Mouse (Mus musculus) bone marrow macrophage, adult 2 months (primary cell): ENCODE data around the gene Lyrm1.

ENCODE experiments used
- CTCF ChIP-seq: IDR thresholded peaks from 2 replicates; pipeline ENCODE4 v1.5.1; 2012; ENCODE audit warnings: low read depth, mild to moderate bottlenecking, low read length, moderate library complexity
- POLR2A ChIP-seq: IDR thresholded peaks from 2 replicates; pipeline ENCODE4 v1.6.1; 2012; ENCODE audit warnings: mild to moderate bottlenecking, low read depth, low read length, borderline replicate concordance

DNA sequence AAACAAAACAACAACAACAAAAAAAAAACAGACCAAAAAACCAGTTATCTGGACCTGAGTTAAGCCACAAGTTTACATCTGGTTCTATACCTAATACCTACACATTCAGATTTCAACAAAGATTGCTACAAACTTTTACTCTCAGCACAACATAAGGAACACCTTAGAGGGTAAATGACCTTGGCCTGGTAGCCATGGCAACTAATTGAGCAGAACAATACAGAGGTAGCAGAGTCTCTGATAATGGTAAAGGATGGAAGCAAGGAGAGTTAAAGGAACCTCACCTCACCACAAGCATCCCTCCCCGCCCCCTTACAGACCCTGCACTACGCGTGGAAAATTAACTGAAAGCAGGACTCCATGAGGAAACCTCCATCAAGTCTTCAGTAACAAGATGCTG, 35.5 kb upstream of the Lyrm1 start:
- no peak for TF ChIP-seq CTCF
- no peak for TF ChIP-seq POLR2A
